Mouse (Mus musculus): ENCODE measurements around the gene Unc119b.
"Not testable (repeated sequence)": the region's sequence is repeated elsewhere in the genome, so short reads cannot be mapped to it uniquely, and the experiment has no call there.

Gene Unc119b

GRCm38 (mm10) chr5:115129328-115129727, 5.4 kb downstream of the Unc119b start:
- DNase-seq = no peak

- peak; percentile 68 for DNase-seq
These were observed 7.2 kb downstream of the Unc119b start for GRCm38 (mm10) chr5:115127421-115128179.

GRCm38 (mm10) chr5:115126578-115127312, 8.0 kb downstream of the Unc119b start:
- peak; percentile 48 for DNase-seq

- peak; percentile 89 for DNase-seq
These were observed 9.4 kb downstream of the Unc119b start for GRCm38 (mm10) chr5:115125211-115125871.

- DNase-seq = peak; percentile 49
These were observed 10.1 kb downstream of the Unc119b start for GRCm38 (mm10) chr5:115124690-115125089.

GRCm38 (mm10) chr5:115120978-115121377, 13.8 kb downstream of the Unc119b start:
- peak; percentile 73 for DNase-seq

GRCm38 (mm10) chr5:115118961-115119570, 15.7 kb downstream of the Unc119b start, which contains the start of gene Acads:
Gene Acads, minus strand, starts transcription at chr5:115119346.
- DNase-seq = peak; percentile 72

- peak; percentile 26 for DNase-seq
These were observed 17.3 kb downstream of the Unc119b start for GRCm38 (mm10) chr5:115117467-115117866.

GRCm38 (mm10) chr5:115116426-115116825, 18.3 kb downstream of the Unc119b start:
- DNase-seq = no peak

- DNase-seq = no peak
These were observed 20.3 kb downstream of the Unc119b start for GRCm38 (mm10) chr5:115114501-115114900.

GRCm38 (mm10) chr5:115113244-115113643, 21.5 kb downstream of the Unc119b start:
- DNase-seq = no peak

GRCm38 (mm10) chr5:115111156-115111555, 23.6 kb downstream of the Unc119b start:
- DNase-seq = no peak

GRCm38 (mm10) chr5:115103253-115103652, 31.5 kb downstream of the Unc119b start:
- not testable (repeated sequence) for DNase-seq

- no peak for DNase-seq
These were observed 32.5 kb downstream of the Unc119b start for GRCm38 (mm10) chr5:115102231-115102630.

- DNase-seq = no peak
These were observed 34.3 kb downstream of the Unc119b start for GRCm38 (mm10) chr5:115100473-115100872.

GRCm38 (mm10) chr5:115099991-115100390, 34.8 kb downstream of the Unc119b start:
- no peak for DNase-seq

- DNase-seq = no peak
These were observed 35.2 kb downstream of the Unc119b start for GRCm38 (mm10) chr5:115099530-115099929.

- DNase-seq = no peak
These were observed 36.6 kb downstream of the Unc119b start, which contains the start of gene Gm10401 for GRCm38 (mm10) chr5:115098195-115098594. Gene Gm10401, minus strand, starts transcription at chr5:115098295.

- no peak for DNase-seq
These were observed 43.0 kb downstream of the Unc119b start for GRCm38 (mm10) chr5:115091776-115092175.

- no peak for DNase-seq
These were observed 43.8 kb downstream of the Unc119b start for GRCm38 (mm10) chr5:115091015-115091414.

GRCm38 (mm10) chr5:115089592-115090268, 45.0 kb downstream of the Unc119b start:
- DNase-seq = no peak

- DNase-seq = no peak
These were observed 49.1 kb downstream of the Unc119b start for GRCm38 (mm10) chr5:115085675-115086074.

Data from cerebellum, adult 9-11 months (tissue).